Mouse (Mus musculus): Measurements from ENCODE around the gene Triml1. TPM values are rescaled to one million over a fixed set of nuclear protein-coding genes. Genes with fewer than 3 reads are reported as not detected.

Triml1 gene
- polyA plus RNA-seq (2012; rRNA removed): not detected in 2 replicates

- DNase-seq (ENCODE audit: low spot score): no peak
Measured at GRCm38 (mm10) chr8:43141386-43141785, at the start of gene Triml1. Triml1 (minus strand) TSS chr8:43141486.

GRCm38 (mm10) chr8:43182281-43182680 is 41.0 kb upstream of the Triml1 start:
- no peak for DNase-seq (ENCODE audit: low spot score)

GRCm38 (mm10) chr8:43180054-43180690 is 38.9 kb upstream of the Triml1 start, which contains the start of gene Triml2:
Triml2 (plus strand) TSS chr8:43180541.
- no peak for DNase-seq (ENCODE audit: low spot score)

- no peak for DNase-seq (ENCODE audit: low spot score)
Measured at GRCm38 (mm10) chr8:43179189-43179588, 37.9 kb upstream of the Triml1 start.

- no peak for DNase-seq (ENCODE audit: low spot score)
Measured at GRCm38 (mm10) chr8:43178263-43178662, 37.0 kb upstream of the Triml1 start.

- no peak for DNase-seq (ENCODE audit: low spot score)
Measured at GRCm38 (mm10) chr8:43176766-43177486, 35.6 kb upstream of the Triml1 start.

- no peak for DNase-seq (ENCODE audit: low spot score)
Measured at GRCm38 (mm10) chr8:43169249-43169755, 28.0 kb upstream of the Triml1 start.

GRCm38 (mm10) chr8:43168083-43168482 is 26.8 kb upstream of the Triml1 start:
- DNase-seq (ENCODE audit: low spot score): no peak

GRCm38 (mm10) chr8:43164453-43164852 is 23.2 kb upstream of the Triml1 start:
- no peak for DNase-seq (ENCODE audit: low spot score)

- DNase-seq (ENCODE audit: low spot score): no peak
Measured at GRCm38 (mm10) chr8:43163255-43163654, 22.0 kb upstream of the Triml1 start.

GRCm38 (mm10) chr8:43149307-43149706 is 8.0 kb upstream of the Triml1 start:
- DNase-seq (ENCODE audit: low spot score): no peak

- DNase-seq (ENCODE audit: low spot score): no peak
Measured at GRCm38 (mm10) chr8:43111205-43111827, 30.0 kb downstream of the Triml1 start.

Other genes with a start within 250 kb of the Triml1 start
- not detected in 2 replicates for gene Triml2, start 39.1 kb upstream of the Triml1 start, polyA plus RNA-seq (2012; rRNA removed)
- 0.11 and 0.16 TPM in 2 replicates for gene Zfp42, start 165.5 kb upstream of the Triml1 start, polyA plus RNA-seq (2012; rRNA removed)

All from urinary bladder, adult 2 months (tissue).